Mouse (Mus musculus) forebrain, embryonic 11.5 days (tissue): Measurements from ENCODE around the gene Cd209g. TPM values are rescaled to one million over a fixed set of nuclear protein-coding genes. Genes with fewer than 3 reads are reported as not detected.

Experiments
- ATAC-seq: fragments of 200-750 bp; cut with Nextera tagmentation; replicated peaks from 2 replicates; pipeline ENCODE4 v1.8.0; 2017; ENCODE audit warnings: moderate TSS enrichment; ENCODE audit not compliant: low FRiP score
- DNase-seq: peaks from one replicate; pipeline ENCODE4 v3.0.0-alpha.2; 2017; ENCODE audit warnings: low spot score
- H3K27ac ChIP-seq: fragments of 300-500 bp; sonication (generic); 2 replicates; pipeline ENCODE4 v1.5.1; 2014; ENCODE audit warnings: low read depth, low read length
- H3K27me3 ChIP-seq: fragments of 300-500 bp; sonication (generic); 2 replicates; pipeline ENCODE4 v1.6.1; 2014; ENCODE audit warnings: mild to moderate bottlenecking, low read length, mixed read lengths; ENCODE audit not compliant: control insufficient read depth, insufficient read depth
- H3K36me3 ChIP-seq: fragments of 300-500 bp; sonication (generic); 2 replicates; pipeline ENCODE4 v1.6.1; 2014; ENCODE audit warnings: mild to moderate bottlenecking, low read length, moderate library complexity, mixed read lengths; ENCODE audit not compliant: control insufficient read depth, insufficient read depth
- H3K4me1 ChIP-seq: fragments of 300-500 bp; sonication (generic); replicated peaks from 2 replicates; pipeline ENCODE4 v1.6.1; 2014; ENCODE audit warnings: low read length, mixed read lengths; ENCODE audit not compliant: control insufficient read depth, insufficient read depth
- H3K4me2 ChIP-seq: fragments of 300-500 bp; sonication (generic); 2 replicates; pipeline ENCODE4 v1.6.1; 2014; ENCODE audit warnings: low read depth, mild to moderate bottlenecking, low read length, moderate library complexity, mixed read lengths; ENCODE audit not compliant: severe bottlenecking
- H3K4me3 ChIP-seq: fragments of 300-500 bp; sonication (generic); 2 replicates; pipeline ENCODE4 v1.5.1; 2014; ENCODE audit warnings: low read depth, low read length
- H3K9ac ChIP-seq: fragments of 300-500 bp; sonication (generic); 2 replicates; pipeline ENCODE4 v1.6.1; 2014; ENCODE audit warnings: low read length
- H3K9me3 ChIP-seq: fragments of 300-500 bp; sonication (generic); 2 replicates; pipeline ENCODE4 v1.6.1; 2016; ENCODE audit warnings: low read length, mixed read lengths; ENCODE audit not compliant: control insufficient read depth
- WGBS: fragments of 180-500 bp; shearing (Covaris S2); extraction: QIAGEN DNeasy Blood & Tissue Kit; methylation state at CpG from one replicate; pipeline ENCODE4 v1.1.7; 2014; 5-methylcytosine and 5-hydroxymethylcytosine counted together
- polyA plus RNA-seq: library from polyadenylated mRNA; unstranded; fragments of >200 nt; fragmentation: Nextera tagmentation; extraction: Ambion mirVana; gene quantifications from 2 replicates; pipeline ENCODE4 v1.2.1, GENCODE M21; 2014

Cd209g gene
- polyA plus RNA-seq, 1 experiment from 2014 or later = not detected

GRCm38 (mm10) chr8:4162786-4163185, 28.9 kb downstream of the Cd209g start:
- Histone ChIP-seq H3K9me3 (no peaks in the 10 kb centered on the region), H3K4me1 (0 out of 2 replicates have a peak, but pooled peaks cover 2% of the 10 kb centered on the region), H3K4me3 (no peak overlapping the region), H3K9ac (no peak overlapping the region), H3K36me3 (no peaks in the 10 kb centered on the region), H3K27ac (no peak overlapping the region), H3K4me2 (no peak overlapping the region), H3K27me3 (no peaks in the 10 kb centered on the region)
- DNase-seq = no peak
- no peak for ATAC-seq
- 65% methylated on average over 4 of the region's 4 CpGs for WGBS

- no peaks in the 10 kb centered on the region for H3K36me3 ChIP-seq
- no peak for DNase-seq
- ATAC-seq = no peak
- H3K9ac ChIP-seq = peak overlapping the region; percentile 53; the same call in 1 of the 2 replicates
- H3K27ac ChIP-seq = no peak overlapping the region
- 0 out of 2 replicates have a peak, but pooled peaks cover 2% of the 10 kb centered on the region for H3K4me1 ChIP-seq
- H3K27me3 ChIP-seq = no peaks in the 10 kb centered on the region
- H3K9me3 ChIP-seq = no peaks in the 10 kb centered on the region
- WGBS = 8% methylated on average over 13 of the region's 13 CpGs
- peak overlapping the region; percentile 63 for H3K4me3 ChIP-seq
- peak overlapping the region; percentile 52 for H3K4me2 ChIP-seq
Observed at GRCm38 (mm10) chr8:4165176-4165851, 31.4 kb downstream of the Cd209g start.

GRCm38 (mm10) chr8:4165852-4166751, 32.2 kb downstream of the Cd209g start, which contains the start of gene Evi5l:
Evi5l (plus strand) TSS chr8:4166567.
- WGBS = under 1% methylated on average over 51 of the region's 51 CpGs
- ATAC-seq (peak; percentile 98), DNase-seq (peak; percentile 97)

GRCm38 (mm10) chr8:4166881-4167525, 33.1 kb downstream of the Cd209g start:
- WGBS = 13% methylated on average over 10 of the region's 10 CpGs
- ATAC-seq (no peak), DNase-seq (no peak)
- H3K9ac ChIP-seq = peak overlapping the region; percentile 67
- no peaks in the 10 kb centered on the region for H3K9me3 ChIP-seq
- H3K4me3 ChIP-seq = peak overlapping the region; percentile 63
- no peaks in the 10 kb centered on the region for H3K27me3 ChIP-seq
- H3K27ac ChIP-seq = no peak overlapping the region
- no peaks in the 10 kb centered on the region for H3K36me3 ChIP-seq
- H3K4me2 ChIP-seq = peak overlapping the region; percentile 87
- 0 out of 2 replicates have a peak, but pooled peaks cover 2% of the 10 kb centered on the region for H3K4me1 ChIP-seq

More at GRCm38 (mm10) chr8:4165852-4166751, 32.2 kb downstream of the Cd209g start, which contains the start of gene Evi5l:
- H3K27ac ChIP-seq = no peak within 1 kb of the TSS
- H3K4me3 ChIP-seq = peak within 1 kb of the TSS; percentile 63
- H3K9ac ChIP-seq = peak within 1 kb of the TSS; percentile 67
- no peaks in the 10 kb centered on the region for H3K36me3 ChIP-seq
- H3K4me1 ChIP-seq = 0 out of 2 replicates have a peak, but pooled peaks cover 2% of the 10 kb centered on the region
- no peaks in the 10 kb centered on the region for H3K27me3 ChIP-seq
- peak within 1 kb of the TSS; percentile 87 for H3K4me2 ChIP-seq
- H3K9me3 ChIP-seq = no peaks in the 10 kb centered on the region

GRCm38 (mm10) chr8:4167918-4168317, 34.0 kb downstream of the Cd209g start:
- ATAC-seq = no peak
- no peak overlapping the region for H3K4me2 ChIP-seq
- no peak overlapping the region for H3K4me3 ChIP-seq
- no peak overlapping the region for H3K9ac ChIP-seq
- no peaks in the 10 kb centered on the region for H3K27me3 ChIP-seq
- no peak overlapping the region for H3K27ac ChIP-seq
- no peak for DNase-seq
- no peaks in the 10 kb centered on the region for H3K9me3 ChIP-seq
- 100% methylated on average over 1 of the region's 1 CpGs for WGBS
- 0 out of 2 replicates have a peak, but pooled peaks cover 2% of the 10 kb centered on the region for H3K4me1 ChIP-seq
- H3K36me3 ChIP-seq = no peaks in the 10 kb centered on the region

- no peak overlapping the region for H3K27ac ChIP-seq
- H3K4me2 ChIP-seq = no peak overlapping the region
- H3K9ac ChIP-seq = no peak overlapping the region
- H3K4me3 ChIP-seq = no peak overlapping the region
- H3K9me3 ChIP-seq = no peaks in the 10 kb centered on the region
- 73% methylated on average over 3 of the region's 3 CpGs for WGBS
- ATAC-seq = no peak
- no peaks in the 10 kb centered on the region for H3K27me3 ChIP-seq
- H3K4me1 ChIP-seq = no peaks in the 10 kb centered on the region
- H3K36me3 ChIP-seq = no peaks in the 10 kb centered on the region
- DNase-seq = no peak
Observed at GRCm38 (mm10) chr8:4172486-4172885, 38.6 kb downstream of the Cd209g start.

- Histone ChIP-seq H3K4me3 (no peak overlapping the region), H3K36me3 (no peaks in the 10 kb centered on the region), H3K4me1 (no peaks in the 10 kb centered on the region), H3K27ac (no peak overlapping the region), H3K9ac (no peak overlapping the region), H3K9me3 (no peaks in the 10 kb centered on the region), H3K27me3 (no peaks in the 10 kb centered on the region), H3K4me2 (no peak overlapping the region)
- 79% methylated on average over 2 of the region's 2 CpGs for WGBS
- DNase-seq (no peak), ATAC-seq (no peak)
Observed at GRCm38 (mm10) chr8:4174018-4174417, 40.1 kb downstream of the Cd209g start.

GRCm38 (mm10) chr8:4183409-4183808, 49.5 kb downstream of the Cd209g start:
- H3K36me3 ChIP-seq = no peaks in the 10 kb centered on the region; the same call in 1 of the 2 replicates
- DNase-seq (no peak), ATAC-seq (no peak)
- H3K9me3 ChIP-seq = no peaks in the 10 kb centered on the region
- no peak overlapping the region for H3K9ac ChIP-seq
- H3K27me3 ChIP-seq = no peaks in the 10 kb centered on the region
- H3K4me1 ChIP-seq = no peaks in the 10 kb centered on the region
- no peak overlapping the region for H3K4me3 ChIP-seq
- no peak overlapping the region for H3K27ac ChIP-seq
- WGBS = 82% methylated on average over 8 of the region's 8 CpGs
- no peak overlapping the region for H3K4me2 ChIP-seq
